Mouse (Mus musculus): ENCODE measurements around the gene Usp3. TPM values are rescaled to one million over a fixed set of nuclear protein-coding genes. Genes with fewer than 3 reads are reported as not detected.

The Usp3 gene
- polyA plus RNA-seq, 1 experiment = 33.3 TPM

- no peak overlapping the region for H3K4me3 ChIP-seq (replicated peaks; ENCODE audit: control insufficient read depth, low read depth, low read length)
- WGBS = 60% methylated on average over 2 of the region's 2 CpGs
- H3K4me1 ChIP-seq (ENCODE audit: control insufficient read depth, insufficient read depth, low read length) = peaks cover 2% of the 10 kb centered on the region; the same call in 1 of the 2 replicates
- H3K27ac ChIP-seq (ENCODE audit: control insufficient read depth, insufficient read depth, low read depth, low read length, poor library complexity) = no peak overlapping the region
- no peak for TF ChIP-seq CTCF (IDR thresholded peaks at IDR 0.05; ENCODE audit: control insufficient read depth, insufficient read depth, low read length)
- TF ChIP-seq POLR2A (IDR thresholded peaks at IDR 0.05; ENCODE audit: borderline replicate concordance, control insufficient read depth, low read depth, low read length) = no peak
These were observed 2.9 kb downstream of the Usp3 start for GRCm38 (mm10) chr9:66590051-66590450.

- H3K27ac ChIP-seq (ENCODE audit: control insufficient read depth, insufficient read depth, low read depth, low read length, poor library complexity) = no peak overlapping the region
- TF ChIP-seq POLR2A (IDR thresholded peaks at IDR 0.05; ENCODE audit: borderline replicate concordance, control insufficient read depth, low read depth, low read length) (no peak), CTCF (IDR thresholded peaks at IDR 0.05; ENCODE audit: control insufficient read depth, insufficient read depth, low read length) (no peak)
- H3K4me3 ChIP-seq (replicated peaks; ENCODE audit: control insufficient read depth, low read depth, low read length) = no peak overlapping the region
- 71% methylated on average over 1 of the region's 1 CpGs for whole genome bisulfite sequencing
- H3K4me1 ChIP-seq (ENCODE audit: control insufficient read depth, insufficient read depth, low read length) = no peaks in the 10 kb centered on the region; the same call in 1 of the 2 replicates
These were observed 5.9 kb downstream of the Usp3 start for GRCm38 (mm10) chr9:66587016-66587415.

- TF ChIP-seq CTCF (IDR thresholded peaks at IDR 0.05; ENCODE audit: control insufficient read depth, insufficient read depth, low read length) (no peak), POLR2A (IDR thresholded peaks at IDR 0.05; ENCODE audit: borderline replicate concordance, control insufficient read depth, low read depth, low read length) (no peak)
- WGBS = 3% methylated on average over 1 of the region's 1 CpGs
- Histone ChIP-seq H3K4me1 (ENCODE audit: control insufficient read depth, insufficient read depth, low read length) (no peaks in the 10 kb centered on the region; the same call in 1 of the 2 replicates), H3K27ac (ENCODE audit: control insufficient read depth, insufficient read depth, low read depth, low read length, poor library complexity) (no peak overlapping the region), H3K4me3 (replicated peaks; ENCODE audit: control insufficient read depth, low read depth, low read length) (no peak overlapping the region)
These were observed 6.4 kb downstream of the Usp3 start for GRCm38 (mm10) chr9:66586533-66586932.

GRCm38 (mm10) chr9:66585191-66585590 is 7.8 kb downstream of the Usp3 start:
- Histone ChIP-seq H3K4me1 (ENCODE audit: control insufficient read depth, insufficient read depth, low read length) (no peaks in the 10 kb centered on the region; the same call in 1 of the 2 replicates), H3K27ac (ENCODE audit: control insufficient read depth, insufficient read depth, low read depth, low read length, poor library complexity) (no peak overlapping the region), H3K4me3 (replicated peaks; ENCODE audit: control insufficient read depth, low read depth, low read length) (no peak overlapping the region)
- no peak for TF ChIP-seq CTCF (IDR thresholded peaks at IDR 0.05; ENCODE audit: control insufficient read depth, insufficient read depth, low read length)
- WGBS = 21% methylated on average over 1 of the region's 1 CpGs

- Histone ChIP-seq H3K4me3 (replicated peaks; ENCODE audit: control insufficient read depth, low read depth, low read length) (no peak overlapping the region), H3K27ac (ENCODE audit: control insufficient read depth, insufficient read depth, low read depth, low read length, poor library complexity) (no peak overlapping the region), H3K4me1 (ENCODE audit: control insufficient read depth, insufficient read depth, low read length) (no peaks in the 10 kb centered on the region; the same call in 1 of the 2 replicates)
- TF ChIP-seq CTCF (IDR thresholded peaks at IDR 0.05; ENCODE audit: control insufficient read depth, insufficient read depth, low read length) (no peak), POLR2A (IDR thresholded peaks at IDR 0.05; ENCODE audit: borderline replicate concordance, control insufficient read depth, low read depth, low read length) (no peak)
These were observed 8.8 kb downstream of the Usp3 start for GRCm38 (mm10) chr9:66584176-66584575.

GRCm38 (mm10) chr9:66583244-66583643 is 9.7 kb downstream of the Usp3 start:
- Histone ChIP-seq H3K4me3 (replicated peaks; ENCODE audit: control insufficient read depth, low read depth, low read length) (no peak overlapping the region), H3K4me1 (ENCODE audit: control insufficient read depth, insufficient read depth, low read length) (no peaks in the 10 kb centered on the region; the same call in 1 of the 2 replicates), H3K27ac (ENCODE audit: control insufficient read depth, insufficient read depth, low read depth, low read length, poor library complexity) (no peak overlapping the region)
- TF ChIP-seq CTCF (IDR thresholded peaks at IDR 0.05; ENCODE audit: control insufficient read depth, insufficient read depth, low read length) = peak; percentile 30; the same call in 1 of the 2 replicates
- no peak for TF ChIP-seq POLR2A (IDR thresholded peaks at IDR 0.05; ENCODE audit: borderline replicate concordance, control insufficient read depth, low read depth, low read length)
- WGBS = 77% methylated on average over 1 of the region's 1 CpGs

- H3K4me1 ChIP-seq (ENCODE audit: control insufficient read depth, insufficient read depth, low read length) = no peaks in the 10 kb centered on the region; the same call in 1 of the 2 replicates
- TF ChIP-seq POLR2A (IDR thresholded peaks at IDR 0.05; ENCODE audit: borderline replicate concordance, control insufficient read depth, low read depth, low read length) (no peak), CTCF (IDR thresholded peaks at IDR 0.05; ENCODE audit: control insufficient read depth, insufficient read depth, low read length) (no peak)
- no peak overlapping the region for H3K4me3 ChIP-seq (replicated peaks; ENCODE audit: control insufficient read depth, low read depth, low read length)
- WGBS = 81% methylated on average over 3 of the region's 3 CpGs
- H3K27ac ChIP-seq (ENCODE audit: control insufficient read depth, insufficient read depth, low read depth, low read length, poor library complexity) = no peak overlapping the region
These were observed 11.2 kb downstream of the Usp3 start for GRCm38 (mm10) chr9:66581694-66582093.

- 47% methylated on average over 1 of the region's 1 CpGs for WGBS
- Histone ChIP-seq H3K4me3 (replicated peaks; ENCODE audit: control insufficient read depth, low read depth, low read length) (no peak overlapping the region), H3K27ac (ENCODE audit: control insufficient read depth, insufficient read depth, low read depth, low read length, poor library complexity) (no peak overlapping the region), H3K4me1 (ENCODE audit: control insufficient read depth, insufficient read depth, low read length) (no peaks in the 10 kb centered on the region; the same call in 1 of the 2 replicates)
- TF ChIP-seq CTCF (IDR thresholded peaks at IDR 0.05; ENCODE audit: control insufficient read depth, insufficient read depth, low read length) (no peak), POLR2A (IDR thresholded peaks at IDR 0.05; ENCODE audit: borderline replicate concordance, control insufficient read depth, low read depth, low read length) (no peak)
These were observed 12.2 kb downstream of the Usp3 start for GRCm38 (mm10) chr9:66580722-66581121.

GRCm38 (mm10) chr9:66575878-66576238 is 17.1 kb downstream of the Usp3 start:
- no peak overlapping the region for H3K4me3 ChIP-seq (replicated peaks; ENCODE audit: control insufficient read depth, low read depth, low read length)
- H3K4me1 ChIP-seq (ENCODE audit: control insufficient read depth, insufficient read depth, low read length) = no peaks in the 10 kb centered on the region; the same call in 1 of the 2 replicates
- H3K27ac ChIP-seq (ENCODE audit: control insufficient read depth, insufficient read depth, low read depth, low read length, poor library complexity) = no peak overlapping the region
- TF ChIP-seq CTCF (IDR thresholded peaks at IDR 0.05; ENCODE audit: control insufficient read depth, insufficient read depth, low read length) (no peak), POLR2A (IDR thresholded peaks at IDR 0.05; ENCODE audit: borderline replicate concordance, control insufficient read depth, low read depth, low read length) (no peak)
- 61% methylated on average over 1 of the region's 1 CpGs for WGBS

All from bone marrow, adult 2 months (tissue).